ENCODE assay signal across 8 mouse cellular contexts in genomic region chr5:76184286-76185080, GRCm38 (mm10). TPM values are rescaled to one million over a fixed set of nuclear protein-coding genes. Genes with fewer than 3 reads are reported as not detected.
DNase-seq lines count a peak whose midpoint lies in the region; ATAC-seq lines count a peak whose summit lies in the region.

No protein-coding gene starts in this region.

- H3K27me3 ChIP-seq in intestine, embryonic 15.5 days (replicated peaks): no peaks in the 10 kb centered on the region
- H3K27me3 ChIP-seq in limb, embryonic 12.5 days: no peaks in the 10 kb centered on the region
- peaks cover 4% of the 10 kb centered on the region for H3K27me3 ChIP-seq in midbrain, embryonic 13.5 days

- peak; percentile 43 for DNase-seq in layer of hippocampus, adult 11-12 months (ENCODE audit: low spot score)
- no peak for DNase-seq in layer of hippocampus, adult 9-10 months (ENCODE audit: low spot score)
- peak; percentile 69 for DNase-seq in embryo, embryonic 11.5 days (ENCODE audit: low read depth, low spot score)
- DNase-seq in gastrocnemius, postnatal 4 days (ENCODE audit: low spot score in 2 of 2): peak; percentile 56 to 75
- DNase-seq in spleen, adult 12 weeks (ENCODE audit: low spot score): peak; percentile 54

- H3K4me3 ChIP-seq in intestine, embryonic 15.5 days (replicated peaks): peak overlapping the region; percentile 99
- peak overlapping the region; percentile 96 for H3K4me3 ChIP-seq in limb, embryonic 12.5 days (replicated peaks)
- H3K4me3 ChIP-seq in midbrain, embryonic 13.5 days (replicated peaks): peak overlapping the region; percentile 67

- H3K36me3 ChIP-seq in intestine, embryonic 15.5 days: no peaks in the 10 kb centered on the region
- peaks cover 11% of the 10 kb centered on the region; the same call in 1 of the 2 replicates for H3K36me3 ChIP-seq in limb, embryonic 12.5 days
- no peaks in the 10 kb centered on the region for H3K36me3 ChIP-seq in midbrain, embryonic 13.5 days

- ATAC-seq in intestine, embryonic 15.5 days: peak; percentile 90
- ATAC-seq in limb, embryonic 12.5 days (ENCODE audit: insufficient number of reproducible peaks, insufficient read depth, low FRiP score, low TSS enrichment, low read depth): peak; percentile 92
- ATAC-seq in midbrain, embryonic 13.5 days: peak; percentile 92

- peak overlapping the region; percentile 98 for H3K27ac ChIP-seq in intestine, embryonic 15.5 days
- peak overlapping the region; percentile 98 for H3K27ac ChIP-seq in limb, embryonic 12.5 days
- H3K27ac ChIP-seq in midbrain, embryonic 13.5 days: peak overlapping the region; percentile 93

- peak overlapping the region; percentile 72 for H3K4me2 ChIP-seq in intestine, embryonic 15.5 days (replicated peaks)
- H3K4me2 ChIP-seq in limb, embryonic 12.5 days: peak overlapping the region; percentile 71
- H3K4me2 ChIP-seq in midbrain, embryonic 13.5 days (replicated peaks): peak overlapping the region; percentile 80

- WGBS in intestine, embryonic 15.5 days: 4% methylated on average over 38 of the region's 38 CpGs
- WGBS in limb, embryonic 12.5 days: 3% methylated on average over 38 of the region's 38 CpGs
- WGBS in midbrain, embryonic 13.5 days: 5% methylated on average over 32 of the region's 38 CpGs

- peaks cover 17% of the 10 kb centered on the region for H3K4me1 ChIP-seq in intestine, embryonic 15.5 days (replicated peaks)
- H3K4me1 ChIP-seq in limb, embryonic 12.5 days (replicated peaks): peaks cover 25% of the 10 kb centered on the region
- peaks cover 29% of the 10 kb centered on the region for H3K4me1 ChIP-seq in midbrain, embryonic 13.5 days (replicated peaks)

- peak overlapping the region; percentile 91 for H3K9ac ChIP-seq in intestine, embryonic 15.5 days
- peak overlapping the region; percentile 96 for H3K9ac ChIP-seq in limb, embryonic 12.5 days (replicated peaks)
- H3K9ac ChIP-seq in midbrain, embryonic 13.5 days (replicated peaks): peak overlapping the region; percentile 88

- no peaks in the 10 kb centered on the region for H3K9me3 ChIP-seq in intestine, embryonic 15.5 days
- H3K9me3 ChIP-seq in limb, embryonic 12.5 days: no peaks in the 10 kb centered on the region
- H3K9me3 ChIP-seq in midbrain, embryonic 13.5 days: no peaks in the 10 kb centered on the region

RNA-seq across cellular contexts. Expression of gene Tmem165, which starts 0.8 kb away (rescaled TPM):
- total RNA-seq in gastrocnemius, postnatal 4 days (2021): 10 to 100 TPM; 63.7 to 65.0 TPM
- polyA plus RNA-seq in intestine, embryonic 15.5 days (2015; fragmentation: Nextera tagmentation; extraction: Ambion mirVana): 82.1 and 87.6 TPM in 2 replicates
- polyA plus RNA-seq in limb, embryonic 12.5 days (2016; fragmentation: Nextera tagmentation; extraction: Ambion mirVana): 124 and 133 TPM in 2 replicates
- 47.0 and 56.2 TPM in 2 replicates for polyA plus RNA-seq in midbrain, embryonic 13.5 days (2015; fragmentation: Nextera tagmentation; extraction: Ambion mirVana)

RNA-seq across cellular contexts. Expression of gene Srd5a3, which starts 44.4 kb away (rescaled TPM):
- 10 to 100 TPM; 15.8 to 17.1 TPM for total RNA-seq in gastrocnemius, postnatal 4 days (2021)
- 37.6 and 38.7 TPM in 2 replicates for polyA plus RNA-seq in intestine, embryonic 15.5 days (2015; fragmentation: Nextera tagmentation; extraction: Ambion mirVana)
- polyA plus RNA-seq in limb, embryonic 12.5 days (2016; fragmentation: Nextera tagmentation; extraction: Ambion mirVana): 28.3 and 31.6 TPM in 2 replicates
- polyA plus RNA-seq in midbrain, embryonic 13.5 days (2015; fragmentation: Nextera tagmentation; extraction: Ambion mirVana): 15.9 and 17.1 TPM in 2 replicates
